In the genomic region with DNA sequence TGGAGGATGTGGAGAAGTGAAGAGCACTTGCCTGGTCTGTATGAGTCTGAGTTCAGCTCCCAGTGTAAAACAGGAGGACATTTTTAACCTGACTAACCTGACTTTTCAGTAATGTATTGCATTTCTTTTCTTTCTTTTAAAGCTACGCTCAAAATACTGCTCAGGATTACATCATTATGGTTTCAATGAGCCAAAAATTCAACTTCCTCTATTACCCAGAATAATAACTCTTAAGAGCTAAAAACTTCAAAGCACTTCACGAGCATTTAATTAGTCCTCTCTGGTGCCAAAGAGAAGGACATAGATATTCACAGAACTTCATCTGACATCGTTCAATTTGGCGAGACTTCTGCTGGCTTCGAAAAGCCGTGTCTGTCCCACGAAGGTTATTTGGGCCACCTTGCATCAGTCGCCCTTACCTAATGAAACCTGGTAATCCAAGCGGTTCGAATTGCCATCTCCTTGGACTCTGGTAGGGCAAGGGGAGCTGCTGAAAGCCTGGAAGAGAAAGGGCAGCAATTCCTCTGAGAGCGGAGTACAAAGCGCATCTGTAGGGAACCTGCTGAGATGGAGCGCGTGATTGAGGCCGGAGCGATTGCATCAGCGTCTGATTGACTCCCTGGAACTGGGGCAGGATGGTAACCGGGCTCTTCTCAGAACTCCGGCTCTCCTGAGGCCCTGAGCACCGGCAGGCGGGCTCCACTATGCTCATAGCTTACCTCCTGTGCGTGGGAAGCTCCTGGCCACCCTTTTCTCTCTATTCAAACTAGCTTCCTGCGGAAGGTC, we compare ENCODE assay signal across 9 mouse cellular contexts. TPM values are rescaled to one million over a fixed set of nuclear protein-coding genes. Genes with fewer than 3 reads are reported as not detected.
DNase-seq lines count a peak whose midpoint lies in the region; ATAC-seq and TF ChIP-seq lines count a peak whose summit lies in the region.
"Had no signal": no experiment of that assay in that cellular context is flagged by ENCODE, and none has a peak within 500 bp of the region (broad histone marks: within the 10 kb centered on the region; RNA-seq: fewer than 3 reads in every experiment).

No protein-coding gene starts in this region.

- no peaks in the 10 kb centered on the region for H3K9me3 ChIP-seq in embryonic facial prominence, embryonic 11.5 days (replicated peaks; ENCODE audit: control insufficient read depth, low read length)

- H3K27ac ChIP-seq in cerebellum, adult 2 months (ENCODE audit: insufficient read depth, low read length) = no peak overlapping the region
- no peak overlapping the region for H3K27ac ChIP-seq in embryonic facial prominence, embryonic 11.5 days (replicated peaks; ENCODE audit: low read depth, low read length)

- peaks cover 3% of the 10 kb centered on the region; the same call in 1 of the 2 replicates for H3K4me1 ChIP-seq in cerebellum, adult 2 months (ENCODE audit: control insufficient read depth, insufficient read depth, low read length)
- H3K4me1 ChIP-seq in embryonic facial prominence, embryonic 11.5 days (ENCODE audit: control insufficient read depth, insufficient read depth, low read length) = no peaks in the 10 kb centered on the region

- H3K4me2 ChIP-seq in embryonic facial prominence, embryonic 11.5 days (ENCODE audit: low read depth, low read length) = no peak overlapping the region

- H3K36me3 ChIP-seq in embryonic facial prominence, embryonic 11.5 days (replicated peaks; ENCODE audit: control insufficient read depth, insufficient read depth, low read depth, low read length) = no peaks in the 10 kb centered on the region

- WGBS in cerebellum, adult 2 months = 13% methylated on average over 23 of the region's 23 CpGs
- WGBS in embryonic facial prominence, embryonic 11.5 days = 25% methylated on average over 23 of the region's 23 CpGs

- peak; percentile 36 to 37 for DNase-seq in cerebellum, adult 2 months
- DNase-seq in cerebellum, adult 11-12 months = no peak
- DNase-seq in embryonic facial prominence, embryonic 11.5 days (ENCODE audit: low spot score) = peak; percentile 33
- DNase-seq in heart, postnatal 4 days = peak; percentile 36
- DNase-seq in kidney, postnatal 4 days = peak; percentile 30 to 58
- DNase-seq in lung, postnatal 10 days = peak; percentile 40
- peak; percentile 60 for DNase-seq in right cerebral cortex, adult 18-20 months
- no peak for DNase-seq in urinary bladder, adult 2 months (ENCODE audit: low spot score)

- no peak for TF ChIP-seq POLR2A in cerebellum, adult 2 months (IDR thresholded peaks at IDR 0.05; ENCODE audit: borderline replicate concordance, insufficient read depth, low read length)

- TF ChIP-seq CTCF in cerebellum, adult 2 months (IDR thresholded peaks at IDR 0.05; ENCODE audit: borderline replicate concordance, insufficient read depth, low read depth, low read length) = no peak

- H3K9ac ChIP-seq in embryonic facial prominence, embryonic 11.5 days (replicated peaks; ENCODE audit: low read length) = no peak overlapping the region

- peak overlapping the region; percentile 46 for H3K4me3 ChIP-seq in cerebellum, adult 2 months (replicated peaks; ENCODE audit: insufficient read depth, low read depth, low read length)
- H3K4me3 ChIP-seq in embryonic facial prominence, embryonic 11.5 days (ENCODE audit: low read depth, low read length) = no peak overlapping the region
- H3K4me3 ChIP-seq: myocyte had no signal

- H3K27me3 ChIP-seq in cerebellum, adult 2 months (ENCODE audit: control insufficient read depth, insufficient read depth, low read length) = no peaks in the 10 kb centered on the region; the same call in 1 of the 2 replicates
- H3K27me3 ChIP-seq in embryonic facial prominence, embryonic 11.5 days (ENCODE audit: control insufficient read depth, insufficient read depth, low read length) = no peaks in the 10 kb centered on the region

- ATAC-seq in embryonic facial prominence, embryonic 11.5 days (replicated peaks; ENCODE audit: insufficient number of reproducible peaks, low FRiP score, low TSS enrichment, low read depth) = no peak

RNA-seq across cellular contexts. Expression of a gene that starts 11.4 kb away (rescaled TPM):
- 36.0 and 37.2 TPM in 2 replicates for polyA plus RNA-seq in cerebellum, adult 2 months (2012; rRNA removed)
- 74.9 and 84.7 TPM in 2 replicates for polyA plus RNA-seq in embryonic facial prominence, embryonic 11.5 days (2014; fragmentation: Nextera tagmentation; extraction: Ambion mirVana)
- 10 to 100 TPM; 30.2 to 31.2 TPM for total RNA-seq in heart, postnatal 4 days (2021)
- 28.9 and 30.7 TPM in 2 replicates for polyA plus RNA-seq in urinary bladder, adult 2 months (2012; rRNA removed)

RNA-seq across cellular contexts. Expression of a gene that starts 11.6 kb away (rescaled TPM):
- polyA plus RNA-seq in cerebellum, adult 2 months (2012; rRNA removed) = 1.8 and 2.1 TPM in 2 replicates
- 4.3 and 5.2 TPM in 2 replicates for polyA plus RNA-seq in embryonic facial prominence, embryonic 11.5 days (2014; fragmentation: Nextera tagmentation; extraction: Ambion mirVana)
- 1 to 10 TPM; 3.0 to 3.6 TPM for total RNA-seq in heart, postnatal 4 days (2021)
- 3.0 and 3.8 TPM in 2 replicates for polyA plus RNA-seq in urinary bladder, adult 2 months (2012; rRNA removed)

Comparison
In these comparisons a context has a peak if more than half of its experiments do, and no peak if none do; other contexts are left out.
1. DNase-seq: peak in cerebellum, adult 2 months (2 of 2), embryonic facial prominence, embryonic 11.5 days (single experiment), heart, postnatal 4 days (single experiment), kidney, postnatal 4 days (2 of 2), lung, postnatal 10 days (single experiment) and right cerebral cortex, adult 18-20 months (single experiment); none in cerebellum, adult 11-12 months (single experiment) and urinary bladder, adult 2 months (single experiment).